Mouse (Mus musculus): ENCODE results near the gene Bcl2l1. TPM values are rescaled to one million over a fixed set of nuclear protein-coding genes. Genes with fewer than 3 reads are reported as not detected.

Gene Bcl2l1
- polyA plus RNA-seq, 2 experiments = 46.8 to 91.2 TPM

DNA sequence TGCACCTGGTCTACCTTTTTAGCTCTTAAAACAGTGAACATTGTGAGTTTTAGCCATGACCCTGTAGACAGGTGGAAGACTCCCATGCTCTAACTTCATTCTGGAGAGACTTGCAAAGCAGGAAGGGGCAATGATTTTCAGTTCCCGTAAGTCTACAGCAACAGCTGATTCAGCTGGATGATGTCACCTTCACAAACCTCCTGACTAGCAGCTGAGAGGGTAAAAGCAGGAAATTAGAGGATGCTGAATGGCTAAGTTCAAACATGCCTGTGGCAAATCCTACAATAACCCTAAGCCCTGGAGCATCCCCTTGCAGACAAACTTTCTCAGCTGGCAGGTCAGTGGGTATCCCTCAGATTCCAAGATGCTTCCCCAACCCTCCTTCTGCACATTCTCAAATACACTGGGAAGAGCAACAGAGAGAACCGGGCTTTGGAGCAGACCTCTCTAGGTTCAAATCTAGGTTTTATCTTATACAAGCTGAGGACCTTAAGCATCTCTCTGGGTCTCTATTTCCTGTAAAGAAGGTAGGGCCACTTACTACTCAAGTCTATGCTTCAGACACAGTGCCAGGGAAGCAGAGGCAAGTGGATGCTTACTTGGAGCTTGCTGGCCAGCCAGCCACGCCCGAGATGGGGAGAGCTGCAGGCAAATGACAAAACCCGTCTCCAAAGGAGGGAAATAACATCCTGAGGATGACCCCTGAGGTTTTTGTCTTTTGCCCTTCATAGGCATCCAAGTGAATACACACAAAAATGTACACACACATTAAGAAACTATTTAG, 21.2 kb downstream of the Bcl2l1 start:
- 71% methylated on average over 5 of the region's 5 CpGs for WGBS

DNA sequence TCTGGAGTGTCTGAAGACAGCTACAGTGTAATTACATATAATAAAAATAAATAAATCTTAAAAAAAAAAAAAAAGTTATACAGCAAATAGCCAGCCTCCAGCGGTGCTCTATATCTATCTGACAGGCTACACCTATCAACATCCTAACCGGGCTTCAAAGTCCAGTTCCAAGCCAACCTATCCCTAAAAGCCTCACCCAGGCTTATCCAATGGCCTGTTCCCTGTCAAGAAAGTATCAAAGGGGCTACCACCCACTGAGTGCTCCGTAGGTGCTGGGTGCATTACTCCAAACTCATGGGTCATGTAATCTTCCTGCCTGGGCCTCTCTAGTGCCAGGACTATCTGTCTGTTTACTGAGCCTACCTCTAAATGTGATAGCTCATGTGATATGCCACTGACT, 23.4 kb downstream of the Bcl2l1 start:
- Histone ChIP-seq H3K4me2 (replicated peaks; ENCODE audit: low read depth, low read length, severe bottlenecking) (no peak overlapping the region), H3K36me3 (ENCODE audit: control insufficient read depth, insufficient read depth, low read length) (no peaks in the 10 kb centered on the region; the same call in 1 of the 2 replicates), H3K4me3 (replicated peaks; ENCODE audit: low read length) (no peak overlapping the region), H3K27ac (replicated peaks; ENCODE audit: low read depth, low read length) (no peak overlapping the region), H3K9me3 (ENCODE audit: control insufficient read depth, low read length) (no peaks in the 10 kb centered on the region), H3K9ac (ENCODE audit: low read depth, low read length, severe bottlenecking) (no peak overlapping the region), H3K4me1 (ENCODE audit: control insufficient read depth, insufficient read depth, low read length) (peaks cover 23% of the 10 kb centered on the region), H3K27me3 (ENCODE audit: control insufficient read depth, insufficient read depth, low read length) (no peaks in the 10 kb centered on the region)
- DNase-seq (ENCODE audit: low spot score) (no peak), ATAC-seq (ENCODE audit: low FRiP score, low read depth) (no peak)
- WGBS = 83% methylated on average over 3 of the region's 3 CpGs
- TF ChIP-seq POLR2A (IDR thresholded peaks at IDR 0.05; ENCODE audit: borderline replicate concordance, extremely low read depth, insufficient read depth, insufficient read length) = no peak

More for the DNA sequence above, 21.2 kb downstream of the Bcl2l1 start:
- no peak overlapping the region for H3K27ac ChIP-seq (replicated peaks; ENCODE audit: low read depth, low read length)
- ATAC-seq (ENCODE audit: low FRiP score, low read depth) (no peak), DNase-seq (ENCODE audit: low spot score) (no peak)
- no peak for TF ChIP-seq POLR2A (IDR thresholded peaks at IDR 0.05; ENCODE audit: borderline replicate concordance, extremely low read depth, insufficient read depth, insufficient read length)
- H3K36me3 ChIP-seq (ENCODE audit: control insufficient read depth, insufficient read depth, low read length) = no peaks in the 10 kb centered on the region; the same call in 1 of the 2 replicates
- H3K9me3 ChIP-seq (ENCODE audit: control insufficient read depth, low read length) = no peaks in the 10 kb centered on the region
- peaks cover 8% of the 10 kb centered on the region; the same call in 1 of the 2 replicates for H3K4me1 ChIP-seq (ENCODE audit: control insufficient read depth, insufficient read depth, low read length)
- H3K9ac ChIP-seq (ENCODE audit: low read depth, low read length, severe bottlenecking) = no peak overlapping the region
- no peaks in the 10 kb centered on the region for H3K27me3 ChIP-seq (ENCODE audit: control insufficient read depth, insufficient read depth, low read length)
- H3K4me2 ChIP-seq (replicated peaks; ENCODE audit: low read depth, low read length, severe bottlenecking) = no peak overlapping the region
- H3K4me3 ChIP-seq (replicated peaks; ENCODE audit: low read length) = no peak overlapping the region

DNA sequence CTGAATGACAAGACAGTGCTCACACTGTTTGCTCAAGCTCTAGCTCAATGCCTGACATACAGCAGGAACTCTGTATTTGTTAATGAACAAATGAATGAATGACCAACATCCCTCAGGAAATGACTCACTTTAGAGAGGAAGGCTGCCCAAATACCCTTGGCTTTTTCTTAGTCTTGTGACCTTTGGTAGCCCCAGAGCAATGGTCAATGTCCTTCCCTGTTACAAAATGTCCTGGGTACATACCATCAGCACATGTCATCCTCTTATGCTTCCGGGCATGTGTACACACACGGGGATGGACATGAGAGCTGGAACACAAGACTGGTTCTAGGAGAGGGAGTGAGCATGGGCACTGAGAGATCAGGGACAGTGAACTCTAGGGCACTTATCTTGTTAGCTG, 25.5 kb downstream of the Bcl2l1 start:
- WGBS = 63% methylated on average over 2 of the region's 2 CpGs
- H3K9me3 ChIP-seq (ENCODE audit: control insufficient read depth, low read length) = no peaks in the 10 kb centered on the region
- H3K4me2 ChIP-seq (replicated peaks; ENCODE audit: low read depth, low read length, severe bottlenecking) = no peak overlapping the region
- peaks cover 20% of the 10 kb centered on the region for H3K4me1 ChIP-seq (ENCODE audit: control insufficient read depth, insufficient read depth, low read length)
- no peak overlapping the region for H3K4me3 ChIP-seq (replicated peaks; ENCODE audit: low read length)
- no peak overlapping the region for H3K9ac ChIP-seq (ENCODE audit: low read depth, low read length, severe bottlenecking)
- H3K36me3 ChIP-seq (ENCODE audit: control insufficient read depth, insufficient read depth, low read length) = no peaks in the 10 kb centered on the region; the same call in 1 of the 2 replicates
- no peaks in the 10 kb centered on the region for H3K27me3 ChIP-seq (ENCODE audit: control insufficient read depth, insufficient read depth, low read length)
- TF ChIP-seq POLR2A (IDR thresholded peaks at IDR 0.05; ENCODE audit: borderline replicate concordance, extremely low read depth, insufficient read depth, insufficient read length) = no peak
- no peak for DNase-seq (ENCODE audit: low spot score)
- H3K27ac ChIP-seq (replicated peaks; ENCODE audit: low read depth, low read length) = 0 out of 2 replicates have a peak overlapping the region, but pooled peaks have one; percentile 11
- no peak for ATAC-seq (ENCODE audit: low FRiP score, low read depth)

DNA sequence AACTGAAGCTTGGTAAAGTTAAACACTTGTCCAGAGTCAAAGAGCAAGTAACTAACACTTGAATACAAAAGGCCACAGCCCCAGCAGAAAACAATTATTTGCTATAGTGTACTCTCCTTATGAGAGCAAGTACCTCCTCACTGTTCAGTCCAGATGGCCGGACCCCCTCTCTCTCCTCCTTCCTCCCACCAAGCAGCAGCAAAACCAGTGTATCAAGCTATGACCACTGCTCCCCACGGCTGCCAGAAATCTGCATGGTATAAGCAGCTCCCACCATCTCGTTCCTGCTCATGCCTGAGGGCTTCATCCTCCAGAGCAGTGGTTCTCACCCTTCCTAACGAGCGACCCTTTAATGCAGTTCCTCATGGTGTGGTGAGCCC, 26.4 kb downstream of the Bcl2l1 start:
- Histone ChIP-seq H3K4me1 (ENCODE audit: control insufficient read depth, insufficient read depth, low read length) (peaks cover 20% of the 10 kb centered on the region), H3K9me3 (ENCODE audit: control insufficient read depth, low read length) (no peaks in the 10 kb centered on the region), H3K36me3 (ENCODE audit: control insufficient read depth, insufficient read depth, low read length) (no peaks in the 10 kb centered on the region; the same call in 1 of the 2 replicates), H3K4me2 (replicated peaks; ENCODE audit: low read depth, low read length, severe bottlenecking) (no peak overlapping the region), H3K27ac (replicated peaks; ENCODE audit: low read depth, low read length) (no peak overlapping the region), H3K27me3 (ENCODE audit: control insufficient read depth, insufficient read depth, low read length) (no peaks in the 10 kb centered on the region), H3K9ac (ENCODE audit: low read depth, low read length, severe bottlenecking) (no peak overlapping the region), H3K4me3 (replicated peaks; ENCODE audit: low read length) (no peak overlapping the region)
- WGBS = 30% methylated on average over 5 of the region's 5 CpGs
- ATAC-seq (ENCODE audit: low FRiP score, low read depth) (no peak), DNase-seq (ENCODE audit: low spot score) (no peak)
- TF ChIP-seq POLR2A (IDR thresholded peaks at IDR 0.05; ENCODE audit: borderline replicate concordance, extremely low read depth, insufficient read depth, insufficient read length) = no peak

DNA sequence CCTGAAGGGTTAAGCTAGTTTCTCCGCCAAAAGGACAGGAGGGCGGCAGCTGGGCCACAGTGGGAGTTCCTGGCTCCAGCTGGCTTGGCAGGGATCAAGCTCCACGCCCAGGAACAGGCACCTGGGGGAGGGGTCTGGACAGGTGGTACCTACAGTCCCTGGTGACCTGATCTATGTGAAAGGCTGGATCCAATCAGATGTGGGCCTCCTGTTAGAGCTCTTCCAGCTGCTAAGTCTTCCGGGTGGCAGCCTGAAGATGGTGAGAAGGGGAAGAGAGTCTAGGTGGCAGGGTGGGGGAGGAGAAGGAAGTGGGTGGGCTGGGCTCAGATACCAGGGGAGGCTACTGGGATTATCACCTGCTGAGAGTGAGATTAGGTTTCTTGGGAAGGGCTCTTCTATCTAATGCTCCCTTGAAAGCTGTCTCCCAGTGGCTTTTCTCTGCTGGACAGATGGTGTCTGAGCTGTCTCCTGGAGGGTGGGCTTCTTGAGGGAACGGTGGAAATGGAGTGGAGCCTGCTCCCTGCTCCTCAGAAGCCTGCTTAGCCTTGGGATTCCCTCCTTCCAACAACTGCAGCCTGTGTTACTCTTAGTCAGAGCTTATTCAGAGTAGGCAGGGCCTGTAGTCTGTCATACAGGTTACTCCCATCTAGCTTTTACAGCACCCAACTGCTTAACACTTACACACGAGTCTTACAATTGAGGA, 27.0 kb downstream of the Bcl2l1 start:
- Histone ChIP-seq H3K4me3 (replicated peaks; ENCODE audit: low read length) (no peak overlapping the region), H3K9me3 (ENCODE audit: control insufficient read depth, low read length) (no peaks in the 10 kb centered on the region), H3K4me2 (replicated peaks; ENCODE audit: low read depth, low read length, severe bottlenecking) (no peak overlapping the region), H3K4me1 (ENCODE audit: control insufficient read depth, insufficient read depth, low read length) (peaks cover 20% of the 10 kb centered on the region), H3K9ac (ENCODE audit: low read depth, low read length, severe bottlenecking) (no peak overlapping the region), H3K36me3 (ENCODE audit: control insufficient read depth, insufficient read depth, low read length) (no peaks in the 10 kb centered on the region), H3K27ac (replicated peaks; ENCODE audit: low read depth, low read length) (no peak overlapping the region), H3K27me3 (ENCODE audit: control insufficient read depth, insufficient read depth, low read length) (no peaks in the 10 kb centered on the region)
- peak; percentile 81 for ATAC-seq (ENCODE audit: low FRiP score, low read depth)
- peak; percentile 53 for DNase-seq (ENCODE audit: low spot score)
- no peak for TF ChIP-seq POLR2A (IDR thresholded peaks at IDR 0.05; ENCODE audit: borderline replicate concordance, extremely low read depth, insufficient read depth, insufficient read length)
- 2% methylated on average over 6 of the region's 6 CpGs for WGBS

All from limb, embryonic 14.5 days (tissue).